ENCODE assay signal across 8 mouse cellular contexts in the genomic region with DNA sequence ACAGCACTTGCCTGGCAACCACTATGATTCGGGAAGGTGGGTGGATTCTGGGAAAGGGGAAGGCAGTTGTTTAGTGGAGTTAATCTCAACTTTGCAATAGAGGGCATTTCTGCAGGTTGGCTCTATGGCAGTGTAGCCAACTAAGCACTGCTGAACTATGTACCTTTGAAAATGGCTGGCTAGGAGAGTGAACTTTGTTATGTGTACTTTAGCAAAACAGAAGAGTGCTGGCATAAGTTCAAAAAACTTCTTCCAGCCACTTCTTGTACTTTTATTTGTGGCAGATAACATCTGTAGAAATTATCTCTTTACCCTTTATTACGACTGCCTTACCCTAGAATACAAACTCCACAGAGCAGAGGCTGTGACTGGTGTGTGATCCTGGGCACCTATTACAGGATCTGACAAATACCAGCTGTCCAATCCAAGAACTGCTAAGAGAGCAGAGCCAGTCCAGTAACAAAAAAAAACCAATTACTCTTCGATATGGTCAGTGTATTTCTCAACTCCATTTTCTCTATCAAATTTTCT. TPM values are rescaled to one million over a fixed set of nuclear protein-coding genes. Genes with fewer than 3 reads are reported as not detected.
DNase-seq lines count a peak whose midpoint lies in the region; ATAC-seq and TF ChIP-seq lines count a peak whose summit lies in the region.

No protein-coding gene starts in this region.

- dilution Hi-C loops in CH12.LX (cut with MboI; ENCODE audit: extremely low pct_ligation_motif_present, extremely low pct_unique_long_range_greater_than_20kb, low sequenced_read_pairs) = no loop called here

- peak overlapping the region; percentile 22; the same call in 1 of the 2 replicates for H3K9ac ChIP-seq in CH12.LX (ENCODE audit: insufficient read depth, low read depth)
- no peak overlapping the region; the same call in 1 of the 2 replicates for H3K9ac ChIP-seq in forebrain, postnatal 0 days
- peak overlapping the region; percentile 69; the same call in 1 of the 2 replicates for H3K9ac ChIP-seq in liver, embryonic 12.5 days

- H3K4me3 ChIP-seq in erythroblast, embryonic 14.5 days (replicated peaks) = peak overlapping the region; percentile 69
- H3K4me3 ChIP-seq in CH12.LX (replicated peaks in 1 of 3; ENCODE audit: low read depth in 2 of 3, low read length in 2 of 3, poor library complexity in 1 of 3) = peak overlapping the region in 2 of 3 experiments; percentile 38 to 67
- H3K4me3 ChIP-seq in forebrain, postnatal 0 days (ENCODE audit: low read depth, low read length) = no peak overlapping the region
- peak overlapping the region; percentile 66 for H3K4me3 ChIP-seq in liver, embryonic 12.5 days

- H3K79me2 ChIP-seq in CH12.LX (replicated peaks; ENCODE audit: control insufficient read depth, extremely low read depth, insufficient read depth, poor library complexity, severe bottlenecking) = no peaks in the 10 kb centered on the region

- TF ChIP-seq RAD21 in CH12.LX (IDR thresholded peaks at IDR 0.05; ENCODE audit: low read depth, low read length) = no peak

- H3K4me1 ChIP-seq in erythroblast, embryonic 14.5 days (ENCODE audit: control insufficient read depth) = peaks cover 12% of the 10 kb centered on the region
- H3K4me1 ChIP-seq in CH12.LX (ENCODE audit: control insufficient read depth in 1 of 2, insufficient read depth in 2 of 2) = peaks cover 4 to 26% of the 10 kb centered on the region in 2 experiments
- 0 out of 2 replicates have a peak, but pooled peaks cover 4% of the 10 kb centered on the region for H3K4me1 ChIP-seq in forebrain, postnatal 0 days (ENCODE audit: insufficient read depth)
- peaks cover 30% of the 10 kb centered on the region for H3K4me1 ChIP-seq in liver, embryonic 12.5 days

- no peak for TF ChIP-seq EP300 in CH12.LX (IDR thresholded peaks at IDR 0.05; ENCODE audit: low read length)

- WGBS in forebrain, postnatal 0 days = 61% methylated on average over 3 of the region's 3 CpGs
- WGBS in liver, embryonic 12.5 days (ENCODE audit: insufficient replicate concordance) = 49% methylated on average over 3 of the region's 3 CpGs

- ATAC-seq in erythroblast, adult 5-6 weeks (replicated peaks; ENCODE audit: low FRiP score, poor library complexity, severe bottlenecking) = no peak
- no peak for ATAC-seq in forebrain, postnatal 0 days
- ATAC-seq in liver, embryonic 12.5 days = no peak
- ATAC-seq in activated CD4-positive, CD25-positive, alpha-beta regulatory T cell, adult 4 months = no peak

- no peak for TF ChIP-seq POLR2A in CH12.LX (IDR thresholded peaks at IDR 0.05; ENCODE audit: low read depth, low read length)

- peaks cover 29% of the 10 kb centered on the region for H3K36me3 ChIP-seq in erythroblast, embryonic 14.5 days (ENCODE audit: control insufficient read depth)
- peaks cover 0 to 41% of the 10 kb centered on the region in 2 experiments for H3K36me3 ChIP-seq in CH12.LX (replicated peaks in 1 of 2; ENCODE audit: control insufficient read depth in 1 of 2, insufficient read depth in 1 of 2, low read length in 1 of 2)
- no peaks in the 10 kb centered on the region for H3K36me3 ChIP-seq in forebrain, postnatal 0 days (ENCODE audit: insufficient read depth)
- H3K36me3 ChIP-seq in liver, embryonic 12.5 days = peaks cover 15% of the 10 kb centered on the region

- in situ Hi-C loops in CH12.LX (cut with MboI; ENCODE audit: low pct_ligation_motif_present, low pct_unique_long_range_greater_than_20kb, low sequenced_read_pairs) = no loop called here

- TF ChIP-seq CTCF in CH12.LX (conservative IDR thresholded peaks at IDR 0.05 in 1 of 2, IDR thresholded peaks at IDR 0.05 in 1 of 2; ENCODE audit: low read depth in 2 of 2, low read length in 2 of 2) = no peak
- TF ChIP-seq CTCF in forebrain, postnatal 0 days (IDR thresholded peaks at IDR 0.05; ENCODE audit: low read depth) = no peak

- no peak for DNase-seq in CH12.LX (ENCODE audit: extremely low read depth)
- peak; percentile 20 for DNase-seq in forebrain, postnatal 0 days
- no peak for DNase-seq in right cerebral cortex, postnatal 14 days
- no peak for DNase-seq in retina, postnatal 1 day

- peak overlapping the region; percentile 55; the same call in 1 of the 2 replicates for H3K4me2 ChIP-seq in CH12.LX (ENCODE audit: insufficient read depth, low read depth, poor library complexity, severe bottlenecking)
- peak overlapping the region; percentile 60 for H3K4me2 ChIP-seq in forebrain, postnatal 0 days (ENCODE audit: low read depth)
- peak overlapping the region; percentile 82 for H3K4me2 ChIP-seq in liver, embryonic 12.5 days

- H3K27me3 ChIP-seq in erythroblast, embryonic 14.5 days (ENCODE audit: control insufficient read depth) = no peaks in the 10 kb centered on the region
- no peaks in the 10 kb centered on the region for H3K27me3 ChIP-seq in CH12.LX (replicated peaks)
- no peaks in the 10 kb centered on the region for H3K27me3 ChIP-seq in forebrain, postnatal 0 days (ENCODE audit: insufficient read depth, low read length)
- no peaks in the 10 kb centered on the region for H3K27me3 ChIP-seq in liver, embryonic 12.5 days (replicated peaks)

- H3K27ac ChIP-seq in CH12.LX (ENCODE audit: insufficient read depth, low read depth) = no peak overlapping the region; the same call in 1 of the 2 replicates
- H3K27ac ChIP-seq in forebrain, postnatal 0 days (ENCODE audit: low read depth, low read length) = no peak overlapping the region
- peak overlapping the region; percentile 85 for H3K27ac ChIP-seq in liver, embryonic 12.5 days

- no peaks in the 10 kb centered on the region for H3K9me3 ChIP-seq in erythroblast, embryonic 14.5 days (ENCODE audit: control insufficient read depth, low read length)
- no peaks in the 10 kb centered on the region for H3K9me3 ChIP-seq in CH12.LX (replicated peaks; ENCODE audit: low read length)
- no peaks in the 10 kb centered on the region for H3K9me3 ChIP-seq in forebrain, postnatal 0 days (ENCODE audit: low read length)
- H3K9me3 ChIP-seq in liver, embryonic 12.5 days (replicated peaks) = no peaks in the 10 kb centered on the region

TF ChIP-seq in CH12.LX, 34 proteins besides CTCF, POLR2A, EP300 and RAD21:
- TF ChIP-seq TBP (conservative IDR thresholded peaks at IDR 0.05; ENCODE audit: low read depth, low read length) = no peak
- no peak for TF ChIP-seq USF2 (conservative IDR thresholded peaks at IDR 0.05; ENCODE audit: low read depth, low read length)
- TF ChIP-seq TCF12 (IDR thresholded peaks at IDR 0.05; ENCODE audit: low read depth, low read length) = no peak
- TF ChIP-seq IRF4 (IDR thresholded peaks at IDR 0.05; ENCODE audit: low read depth, low read length) = no peak
- no peak for TF ChIP-seq KAT2A (IDR thresholded peaks at IDR 0.05; ENCODE audit: insufficient replicate concordance, low read length)
- no peak for TF ChIP-seq CHD1 (IDR thresholded peaks at IDR 0.05; ENCODE audit: low read depth, low read length)
- TF ChIP-seq CHD2 (IDR thresholded peaks at IDR 0.05; ENCODE audit: low read length) = no peak
- TF ChIP-seq BHLHE40 (IDR thresholded peaks at IDR 0.05; ENCODE audit: low read depth, low read length) = no peak

RNA-seq across cellular contexts. Expression of a gene that starts 0.8 kb away (rescaled TPM):
- polyA plus RNA-seq in erythroblast, embryonic 14.5 days (2012) = 0.01 and 0.02 TPM in 2 replicates
- total RNA-seq in erythroblast, adult 5-6 weeks (2015; ENCODE audit: low replicate concordance) = 0.19 and 0.42 TPM in 2 replicates
- 0.09 and 1.1 TPM in 2 replicates for total RNA-seq in erythroblast, adult 5-6 weeks (2017; ENCODE audit: low replicate concordance)
- total RNA-seq in CH12.LX (2012; rRNA removed) (3.6 and 3.7 TPM in 2 replicates), CH12.LX (2014; rRNA removed) (4.8 TPM in 2 replicates)
- 10.2 and 12.9 TPM in 2 replicates for polyA plus RNA-seq in CH12.LX (2012; ENCODE audit: insufficient read length, low read depth)
- 2.7 and 3.4 TPM in 2 replicates for total RNA-seq in forebrain, postnatal 0 days (2014; rRNA removed)
- 9.3 and 9.7 TPM in 2 replicates for polyA plus RNA-seq in forebrain, postnatal 0 days (2015; fragmentation: Nextera tagmentation; extraction: Ambion mirVana)
- 3.9 and 4.3 TPM in 2 replicates for polyA plus RNA-seq in liver, embryonic 12.5 days (2016; fragmentation: Nextera tagmentation; extraction: Ambion mirVana)
- 10 to 100 TPM in 1 of 2 experiments, 1 to 10 TPM in 1; 6.7 to 10.3 TPM for polyA plus RNA-seq in activated CD4-positive, CD25-positive, alpha-beta regulatory T cell, adult 4 months (2017; shearing (Covaris generic))

RNA-seq across cellular contexts. Expression of a gene that starts 51.5 kb away (rescaled TPM):
- 0.07 TPM in 1 of 2 replicates, not detected in the other for polyA plus RNA-seq in erythroblast, embryonic 14.5 days (2012)
- 5.4 and 7.3 TPM in 2 replicates for total RNA-seq in erythroblast, adult 5-6 weeks (2015; ENCODE audit: low replicate concordance)
- total RNA-seq in erythroblast, adult 5-6 weeks (2017; ENCODE audit: low replicate concordance) = 2.3 and 2.9 TPM in 2 replicates
- total RNA-seq in CH12.LX (2012; rRNA removed) (0.71 and 1.1 TPM in 2 replicates), CH12.LX (2014; rRNA removed) (10.9 and 11.7 TPM in 2 replicates)
- 11.4 and 12.2 TPM in 2 replicates for polyA plus RNA-seq in CH12.LX (2012; ENCODE audit: insufficient read length, low read depth)
- total RNA-seq in forebrain, postnatal 0 days (2014; rRNA removed) = 0.23 and 0.57 TPM in 2 replicates
- polyA plus RNA-seq in forebrain, postnatal 0 days (2015; fragmentation: Nextera tagmentation; extraction: Ambion mirVana) = 0.54 and 0.62 TPM in 2 replicates
- polyA plus RNA-seq in liver, embryonic 12.5 days (2016; fragmentation: Nextera tagmentation; extraction: Ambion mirVana) = 1.1 TPM in 2 replicates
- polyA plus RNA-seq in activated CD4-positive, CD25-positive, alpha-beta regulatory T cell, adult 4 months (2017; shearing (Covaris generic)) = under 1 TPM; 0.60 to 0.65 TPM
